Mouse (Mus musculus) lung, postnatal 14 days (tissue): ENCODE results near the gene Fbxl15.

Experiments
- DNase-seq: peaks from one replicate; pipeline ENCODE4 v3.0.0; 2021

Fbxl15 gene

DNA sequence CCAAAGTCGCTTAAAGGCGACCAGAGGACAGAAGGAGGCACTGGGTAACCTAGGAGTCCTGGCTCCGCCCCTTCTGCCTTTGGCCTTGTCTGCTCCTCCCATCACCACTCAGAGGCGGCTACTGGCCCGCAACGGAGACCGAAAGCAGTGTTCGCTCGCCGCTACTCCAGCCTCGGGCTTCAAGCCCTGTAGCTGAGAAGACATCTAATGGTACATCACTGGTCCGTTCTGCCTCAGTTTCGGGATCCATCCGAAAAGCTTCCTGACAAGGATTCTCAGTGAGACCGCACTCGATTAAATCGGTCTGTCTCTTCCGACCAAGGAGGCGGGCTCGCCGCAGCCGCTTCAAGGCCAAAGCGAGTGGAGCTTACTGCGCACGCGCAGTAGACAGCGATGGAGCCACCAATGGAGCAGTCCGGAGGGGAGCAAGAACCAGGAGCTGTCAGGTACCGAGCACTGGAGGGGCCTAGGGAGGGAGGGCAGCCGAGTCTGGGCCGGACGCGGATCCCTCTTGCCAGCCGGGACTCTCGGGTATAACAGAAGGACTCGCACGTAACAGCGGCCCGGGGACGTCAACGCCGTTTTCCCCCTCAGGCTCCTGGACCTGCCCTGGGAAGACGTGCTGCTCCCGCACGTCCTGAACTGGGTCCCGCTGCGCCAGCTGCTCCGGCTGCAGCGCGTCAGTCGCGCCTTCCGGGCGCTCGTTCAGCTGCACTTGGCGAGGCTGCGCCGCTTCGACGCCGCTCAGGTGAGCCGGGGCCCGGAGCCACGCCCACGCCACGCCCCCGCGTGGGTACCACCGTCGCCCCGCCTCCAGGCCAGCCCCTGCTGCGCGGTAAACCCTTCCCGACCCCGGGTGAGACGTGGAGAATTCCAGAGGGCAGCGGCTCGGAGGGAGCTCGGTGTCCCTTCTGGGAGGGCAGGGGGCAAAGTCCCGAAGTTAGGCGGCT is at the start of gene Fbxl15:
Gene Fbxl15, plus strand, starts transcription at position 104 of the 950 bp plus-strand sequence.
- DNase-seq, result peak; percentile 97

DNA sequence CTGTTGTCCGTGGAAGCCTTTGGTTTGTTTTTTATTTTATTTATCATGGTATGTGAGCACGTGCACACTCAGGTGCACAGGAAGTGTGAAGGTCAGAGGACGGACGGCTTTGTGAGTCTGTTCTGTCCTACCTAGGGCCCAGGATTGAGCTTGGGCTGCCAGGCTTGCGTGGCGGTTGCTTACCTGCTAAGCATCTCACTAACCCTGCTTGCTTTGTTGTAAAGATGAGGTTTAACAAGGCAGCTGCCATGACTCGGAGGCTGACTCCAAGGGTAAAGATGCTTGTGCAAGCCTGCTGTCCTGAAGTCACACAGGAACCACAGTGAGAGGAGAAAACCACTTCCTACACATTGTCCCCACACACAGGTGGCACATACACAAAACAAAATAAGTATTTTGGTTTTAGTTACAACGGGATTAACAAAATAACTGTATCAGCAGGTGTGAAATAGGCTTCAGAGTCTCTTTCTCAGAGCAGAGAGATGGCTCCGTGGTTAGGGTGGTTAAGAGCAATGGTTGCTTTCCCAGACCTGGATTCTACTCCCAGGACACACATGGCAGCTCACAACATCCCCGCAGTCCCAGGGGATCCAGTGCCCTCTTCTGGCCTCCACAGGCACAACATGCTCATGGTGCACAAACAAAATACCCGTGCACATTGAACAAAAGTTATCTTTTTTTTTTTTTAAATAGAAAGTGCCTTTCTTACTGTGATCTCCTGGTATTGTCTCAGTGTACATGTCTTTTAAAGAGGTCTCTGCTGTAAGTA is 45.7 kb upstream of the Fbxl15 start:
- DNase-seq, result no peak

DNA sequence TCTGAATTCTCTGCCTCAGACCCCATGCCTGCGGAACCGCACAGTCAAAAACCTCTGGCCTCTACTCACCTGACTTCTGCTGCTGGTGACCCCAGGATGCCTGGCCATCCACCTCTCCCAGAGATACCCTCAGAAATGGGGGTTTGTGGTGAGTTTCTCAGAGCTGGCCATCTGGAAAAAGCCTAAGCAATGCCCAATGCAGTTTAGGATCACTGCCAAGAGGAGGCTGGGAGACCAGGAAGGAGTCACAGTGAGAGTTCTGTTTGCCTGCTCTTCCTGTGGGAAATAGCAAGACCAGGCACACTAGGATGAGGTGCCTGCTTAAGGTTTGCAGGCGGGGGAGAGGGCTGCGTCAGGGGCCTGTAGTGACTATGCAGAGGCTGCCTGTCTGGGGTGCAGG is 43.3 kb upstream of the Fbxl15 start:
- no peak for DNase-seq

DNA sequence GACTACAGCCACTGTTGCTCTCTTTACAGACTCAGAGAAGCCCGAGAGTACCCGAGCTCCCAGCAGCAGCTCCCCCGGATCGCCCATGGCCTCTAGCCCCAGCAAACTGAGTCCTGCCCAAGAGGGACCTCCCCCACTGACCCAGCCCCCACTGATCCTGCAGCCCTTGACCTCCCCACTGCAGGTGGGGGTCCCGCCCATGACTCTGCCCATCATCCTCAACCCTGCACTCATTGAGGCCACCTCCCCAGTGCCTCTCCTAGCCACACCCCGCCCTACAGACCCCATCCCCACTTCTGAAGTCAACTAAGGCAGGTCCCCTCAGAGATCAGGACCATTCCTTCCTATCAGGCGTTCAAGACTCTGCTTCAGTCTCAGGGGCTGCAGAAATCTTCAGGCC is 42.4 kb upstream of the Fbxl15 start:
- DNase-seq, result no peak

DNA sequence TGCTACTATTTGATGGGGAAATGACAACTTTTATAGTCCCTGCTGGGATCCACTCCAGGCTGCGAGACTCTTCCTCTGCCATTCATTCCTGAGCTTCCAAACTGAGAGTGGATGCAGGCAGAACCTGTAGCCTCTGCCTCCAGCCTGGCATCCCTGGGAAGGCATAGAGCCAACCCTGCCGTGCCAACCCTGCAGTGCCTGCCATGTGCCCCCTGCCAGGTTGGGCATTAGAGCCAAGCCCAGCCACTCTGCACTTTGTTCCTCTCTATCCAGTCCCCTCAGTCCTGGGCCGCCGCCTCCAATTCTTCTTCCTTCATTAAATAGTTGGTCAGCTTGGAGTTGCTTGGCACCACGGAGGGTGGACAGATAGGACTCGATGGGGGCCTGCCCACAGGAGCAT is 41.9 kb upstream of the Fbxl15 start:
- DNase-seq, result no peak

DNA sequence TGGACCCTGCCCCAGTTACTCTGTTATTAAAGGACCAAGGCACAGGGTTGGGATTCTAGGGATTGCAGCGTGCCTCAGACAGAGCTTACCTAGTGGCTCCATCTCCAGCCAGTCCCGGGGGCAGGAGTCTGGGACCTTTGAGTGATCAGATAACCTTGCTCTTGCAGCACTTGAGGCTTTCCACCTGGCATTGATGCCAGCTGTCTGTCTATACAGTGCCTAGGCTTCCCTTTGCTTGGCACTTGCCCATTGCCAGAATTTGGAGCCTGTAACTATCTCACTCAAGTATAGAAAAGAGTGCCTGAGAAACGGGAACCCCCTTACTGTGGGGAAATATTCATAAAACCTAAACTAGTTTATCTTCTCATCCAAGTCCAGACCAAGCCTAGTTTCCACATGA is 41.1 kb upstream of the Fbxl15 start:
- DNase-seq, result no peak

DNA sequence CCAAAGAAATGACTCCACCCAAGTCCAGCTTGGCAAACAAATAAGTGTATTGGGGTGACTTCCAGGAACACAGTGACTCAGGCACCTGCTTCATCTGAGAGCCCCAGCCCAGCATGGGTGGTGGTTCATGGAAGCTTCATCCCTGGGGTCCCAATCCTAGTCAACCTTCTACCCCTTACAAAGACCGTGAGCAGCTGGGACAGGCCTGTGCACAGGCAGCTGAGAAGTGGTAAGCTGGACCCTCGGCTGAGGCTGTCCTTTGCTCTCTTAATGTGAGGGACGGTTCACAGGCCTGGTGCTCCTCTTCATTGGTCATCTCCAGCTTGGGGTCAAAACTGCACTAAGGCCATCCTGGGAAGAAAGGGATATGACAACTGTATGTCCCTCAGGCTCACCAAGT is 40.4 kb upstream of the Fbxl15 start:
- DNase-seq, result no peak

DNA sequence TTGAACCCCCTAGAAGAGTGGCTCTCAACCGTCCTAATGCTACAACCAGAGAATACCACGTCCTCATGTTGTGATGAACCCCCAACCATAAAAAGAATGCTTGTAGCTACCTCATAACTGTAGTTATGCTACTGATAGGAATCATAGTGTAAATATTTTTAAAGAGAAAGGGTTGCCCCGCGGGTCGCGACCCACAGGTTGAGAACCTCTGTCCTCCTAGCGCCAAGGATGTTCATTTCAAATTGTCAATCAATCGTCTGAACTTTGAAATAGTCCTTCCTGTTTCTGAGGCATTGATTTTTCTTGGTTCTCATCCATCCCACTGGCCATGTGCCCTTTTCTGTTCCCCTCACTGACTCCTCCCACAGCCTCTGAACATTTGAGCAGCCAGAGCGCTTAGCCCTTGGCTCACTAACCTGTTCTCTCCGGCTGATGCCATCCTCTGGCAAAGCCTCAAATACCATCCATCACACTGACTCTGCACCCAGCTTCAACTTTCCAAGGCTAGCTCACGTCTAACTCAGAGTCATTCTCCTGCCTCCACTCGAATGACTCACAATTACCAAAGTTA is 37.4 kb upstream of the Fbxl15 start:
- DNase-seq, result no peak

DNA sequence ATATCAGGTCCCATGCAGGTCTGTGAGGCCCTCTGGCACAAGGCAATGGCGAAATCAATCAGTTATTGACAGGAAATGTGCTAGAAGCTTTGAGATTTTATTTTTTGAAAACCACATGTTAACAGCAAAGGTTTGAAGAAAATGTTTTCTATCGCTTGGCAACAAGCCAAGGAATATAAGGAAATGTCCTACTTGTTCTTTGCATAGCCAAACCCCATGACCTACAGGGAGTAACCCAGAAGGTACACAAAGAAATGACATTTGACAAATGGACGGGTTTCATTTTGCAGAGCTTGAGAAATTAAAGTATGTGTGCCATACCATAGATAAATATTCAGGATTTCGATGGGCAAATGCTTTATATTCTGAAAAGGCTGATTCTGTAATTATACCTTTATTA is 31.0 kb upstream of the Fbxl15 start:
- no peak for DNase-seq

DNA sequence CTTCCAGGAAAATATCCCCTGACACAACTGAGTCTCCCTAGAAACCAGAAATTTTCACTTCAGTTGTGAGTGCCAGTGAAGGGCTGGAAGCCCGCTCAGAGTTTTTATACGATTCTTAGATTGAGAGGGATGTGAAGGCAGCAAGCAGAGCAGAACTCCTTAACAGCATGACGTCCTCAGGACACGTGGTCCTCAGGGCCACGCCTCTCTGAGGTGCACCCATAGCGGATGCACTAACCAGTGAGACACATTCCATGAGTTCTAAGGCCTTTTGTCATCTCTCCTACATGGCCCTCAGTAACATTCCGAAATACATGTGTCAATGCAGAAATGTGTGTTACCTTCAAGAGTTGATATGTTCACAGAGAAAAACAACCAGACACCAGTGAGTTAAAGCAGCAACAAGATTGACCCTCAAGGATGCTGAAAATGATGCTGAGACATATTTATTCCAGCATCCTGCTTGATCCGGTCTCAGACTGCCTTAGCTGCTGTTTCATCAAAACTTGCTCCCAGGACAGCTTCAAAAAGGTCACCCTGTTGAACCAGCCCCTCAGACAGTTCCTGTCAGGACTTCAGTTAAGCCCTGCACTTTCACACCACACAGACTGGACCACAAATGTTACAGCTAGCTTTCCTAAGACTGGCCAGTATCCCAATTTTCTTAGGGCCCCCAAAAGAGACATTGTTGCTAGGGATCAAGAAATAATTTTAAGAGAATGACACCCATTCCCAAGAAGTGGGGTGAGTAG is 27.5 kb upstream of the Fbxl15 start:
- DNase-seq, result no peak

DNA sequence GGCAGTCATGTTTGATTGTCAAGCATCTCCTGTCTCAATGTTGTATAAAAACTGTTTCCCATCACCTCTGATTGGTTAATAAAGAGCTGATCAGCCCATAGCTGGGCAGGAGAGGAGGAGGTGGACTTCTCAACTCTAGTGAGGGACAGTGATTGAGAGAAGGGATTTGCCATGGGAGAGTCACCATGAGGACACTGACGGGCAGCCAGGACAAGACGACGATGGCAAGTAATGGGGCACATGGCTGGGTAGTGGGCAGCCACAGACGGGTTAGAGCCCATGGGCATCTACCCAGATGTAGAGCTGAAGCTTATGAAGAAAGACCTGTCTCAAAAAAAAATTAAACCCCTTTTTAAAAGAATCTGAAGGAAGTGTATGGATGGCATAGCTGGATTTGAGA is 25.4 kb upstream of the Fbxl15 start:
- no peak for DNase-seq

DNA sequence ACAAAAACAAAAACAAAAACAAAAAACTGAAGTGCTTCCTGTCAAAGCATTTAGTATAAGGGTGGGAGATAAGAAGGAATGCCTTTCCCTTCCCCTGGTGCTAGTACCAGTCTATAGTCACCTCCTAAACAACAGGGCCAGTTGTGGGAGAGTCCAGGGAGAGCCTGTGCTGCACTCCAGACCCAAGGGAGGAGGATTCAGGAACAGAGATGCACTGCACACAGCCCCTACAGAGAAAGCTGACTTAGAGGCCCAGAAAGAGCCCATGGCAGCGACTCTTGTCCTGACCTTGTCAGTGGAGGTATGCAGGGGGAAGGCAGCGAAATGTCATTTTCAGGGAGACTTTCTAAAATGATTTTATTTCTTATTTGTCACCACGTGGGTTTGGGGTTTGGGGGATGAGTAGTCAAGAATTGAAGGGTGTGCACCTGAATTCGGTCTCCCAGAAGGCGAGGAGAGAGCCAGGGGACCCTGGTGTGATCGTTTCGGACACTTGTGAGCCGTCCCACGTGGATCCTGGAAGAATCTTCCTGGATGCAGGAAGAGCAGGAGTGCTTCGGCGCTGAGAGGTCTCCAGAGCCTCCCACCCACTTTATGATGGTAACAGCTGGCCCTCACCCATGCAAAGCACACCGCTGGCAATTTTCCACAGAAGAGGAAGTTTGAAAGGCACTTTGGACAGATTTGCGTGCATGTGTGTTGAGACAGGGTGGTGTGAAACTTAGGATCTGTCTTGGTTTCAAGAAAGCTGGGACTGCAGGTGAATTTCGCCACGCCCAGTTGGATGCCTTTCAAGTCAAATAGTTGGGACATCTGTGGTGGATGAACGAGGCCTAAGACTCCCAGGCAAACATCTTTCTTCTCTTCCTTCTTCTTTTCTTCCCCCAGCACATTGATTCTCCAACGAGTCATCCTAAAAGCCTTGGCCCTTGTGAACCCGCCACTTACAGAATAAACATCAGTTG is 24.5 kb upstream of the Fbxl15 start:
- no peak for DNase-seq

DNA sequence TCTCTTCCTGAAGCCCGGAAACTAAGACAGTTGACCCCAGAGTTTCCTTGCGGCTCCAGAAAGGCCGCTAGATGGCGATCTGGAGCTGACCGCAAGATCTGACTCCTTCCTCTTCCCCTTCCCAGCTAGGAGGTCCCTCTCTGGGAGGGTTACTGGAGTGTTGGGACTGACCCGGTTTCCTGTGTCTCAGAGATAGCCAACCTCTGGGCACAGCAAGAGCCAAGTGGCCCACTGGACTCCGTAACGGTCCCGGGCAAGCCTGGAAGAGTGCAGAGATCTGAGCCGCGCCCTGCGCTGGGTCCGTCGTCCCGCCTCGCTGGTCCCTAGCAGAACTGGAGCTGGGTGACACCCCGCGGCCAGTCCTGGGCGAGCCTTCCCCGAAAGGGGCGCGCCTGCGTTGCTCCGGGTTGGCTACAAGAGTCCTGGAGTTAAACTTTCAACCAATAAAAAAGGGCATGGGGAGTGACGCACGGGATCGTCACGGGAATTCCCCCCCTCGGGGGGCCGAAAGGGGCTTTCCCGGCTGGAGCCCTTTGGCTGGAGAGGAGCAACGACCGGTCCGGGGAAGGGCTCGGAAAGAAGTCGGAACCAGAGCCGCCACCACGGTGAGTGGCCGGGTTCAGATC is 23.7 kb upstream of the Fbxl15 start, which contains the start of gene Nfkb2:
Gene Nfkb2, plus strand, starts transcription at position 105 of the 626 bp plus-strand sequence.
- peak; percentile 95 for DNase-seq

DNA sequence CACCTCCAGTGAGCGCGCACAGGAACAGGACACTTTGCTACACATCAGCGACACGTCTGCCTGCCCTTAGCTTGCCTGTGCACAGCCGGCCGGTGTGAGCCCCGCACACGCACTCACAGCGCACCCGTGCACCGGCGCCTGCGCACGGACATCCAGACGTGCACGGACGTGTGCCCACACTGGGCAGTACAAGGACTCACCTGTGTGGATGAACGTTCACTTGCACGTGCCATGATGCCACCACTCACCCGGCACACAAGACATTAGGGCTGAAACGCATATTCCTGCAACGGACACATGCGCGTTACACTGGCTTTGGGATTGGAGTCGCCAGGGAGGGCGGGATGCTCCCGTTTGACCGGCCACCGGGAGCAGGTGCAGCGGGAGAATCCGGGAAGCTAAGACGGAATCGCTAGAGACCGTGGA is 23.1 kb upstream of the Fbxl15 start:
- no peak for DNase-seq

DNA sequence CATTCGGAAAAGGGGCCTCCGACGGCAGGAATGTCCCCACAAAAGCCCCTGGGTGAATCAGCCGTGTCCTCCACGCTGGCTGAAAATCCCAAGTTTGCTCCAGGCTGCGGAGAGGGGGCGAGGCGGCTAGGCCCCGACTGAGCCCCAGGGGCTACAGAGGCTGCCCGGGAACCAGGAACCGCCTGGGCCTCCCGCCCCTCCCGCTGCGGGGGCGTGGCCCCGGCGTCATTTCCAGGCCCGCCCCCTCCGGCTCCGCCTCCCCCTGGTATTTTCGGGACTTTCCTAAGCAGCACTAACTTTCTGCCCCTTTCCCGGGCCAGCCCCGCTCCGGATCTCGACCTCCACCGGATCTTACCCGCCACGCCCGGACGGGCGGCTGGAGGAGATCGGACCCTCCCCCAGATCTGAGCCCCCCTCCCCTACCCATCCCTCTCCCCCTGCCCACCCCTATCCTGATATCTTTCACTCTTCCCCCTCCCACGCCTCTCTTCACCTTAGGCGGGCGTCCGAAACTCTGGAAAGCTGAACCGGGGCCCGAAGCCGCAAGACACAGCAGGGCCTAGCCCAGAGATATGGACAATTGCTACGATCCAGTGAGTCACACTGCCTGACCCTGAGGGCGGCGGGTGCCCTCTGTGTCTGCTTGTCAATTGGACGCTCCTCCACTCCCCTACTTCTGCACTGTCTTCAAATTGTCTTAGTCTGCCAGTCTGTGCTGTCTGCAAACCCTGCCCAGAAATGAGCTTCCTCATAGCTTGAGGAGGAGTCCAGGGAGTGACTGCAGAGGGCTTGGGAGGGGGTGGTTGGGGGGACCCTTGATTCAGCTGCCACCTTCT is 22.3 kb upstream of the Fbxl15 start:
- peak; percentile 92 for DNase-seq

DNA sequence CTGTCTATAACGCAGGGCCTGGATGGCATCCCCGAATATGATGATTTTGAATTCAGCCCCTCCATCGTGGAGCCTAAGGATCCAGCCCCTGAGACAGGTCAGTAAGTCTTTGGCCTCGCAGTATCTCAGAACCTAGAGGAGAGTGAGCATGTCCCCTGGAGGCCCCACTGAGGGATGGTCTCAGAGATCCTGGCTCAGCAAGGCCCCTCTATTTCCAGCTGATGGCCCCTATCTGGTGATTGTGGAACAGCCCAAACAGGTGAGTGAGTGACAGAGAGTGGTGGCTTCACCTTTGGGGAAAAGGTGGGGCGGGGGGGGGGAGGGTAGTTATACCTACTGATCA is 21.7 kb upstream of the Fbxl15 start:
- no peak for DNase-seq

DNA sequence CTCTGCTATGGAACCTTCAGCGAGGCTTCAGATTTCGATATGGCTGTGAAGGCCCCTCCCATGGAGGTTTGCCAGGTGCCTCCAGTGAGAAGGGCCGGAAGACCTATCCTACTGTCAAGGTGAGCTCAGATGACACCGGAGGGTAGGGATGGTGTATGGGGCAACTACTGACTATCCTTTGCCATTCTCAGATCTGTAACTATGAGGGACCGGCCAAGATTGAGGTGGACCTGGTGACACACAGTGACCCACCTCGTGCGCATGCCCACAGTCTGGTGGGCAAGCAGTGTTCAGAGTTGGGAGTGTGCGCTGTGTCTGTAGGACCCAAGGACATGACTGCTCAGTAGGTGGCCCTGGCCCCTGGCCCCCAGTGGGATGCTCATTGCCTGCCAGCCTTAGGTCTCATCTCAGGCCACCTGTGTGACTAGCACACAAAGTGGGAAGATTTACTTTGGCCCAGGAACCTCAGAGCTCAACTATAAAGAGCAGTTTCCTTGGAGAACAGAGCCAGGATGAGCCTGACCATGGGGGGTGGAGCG is 21.2 kb upstream of the Fbxl15 start:
- DNase-seq, result no peak

DNA sequence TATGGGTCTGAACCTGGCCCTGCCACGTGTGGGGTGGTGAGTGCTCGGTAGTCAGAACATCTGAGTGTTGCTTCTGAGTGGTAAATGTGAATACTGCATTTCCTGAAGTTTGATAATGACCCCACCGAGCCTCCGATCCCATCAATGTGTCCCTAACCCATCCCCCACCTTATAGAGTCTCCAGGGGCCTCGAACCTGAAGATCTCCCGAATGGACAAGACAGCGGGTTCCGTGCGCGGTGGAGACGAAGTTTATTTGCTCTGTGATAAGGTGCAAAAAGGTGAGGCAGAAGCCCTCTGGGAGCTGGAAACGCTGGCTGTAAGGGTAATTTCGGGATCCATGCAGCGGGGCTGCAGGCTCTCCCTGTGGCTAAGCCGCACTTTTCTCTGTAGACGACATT is 20.2 kb upstream of the Fbxl15 start:
- DNase-seq, result no peak

DNA sequence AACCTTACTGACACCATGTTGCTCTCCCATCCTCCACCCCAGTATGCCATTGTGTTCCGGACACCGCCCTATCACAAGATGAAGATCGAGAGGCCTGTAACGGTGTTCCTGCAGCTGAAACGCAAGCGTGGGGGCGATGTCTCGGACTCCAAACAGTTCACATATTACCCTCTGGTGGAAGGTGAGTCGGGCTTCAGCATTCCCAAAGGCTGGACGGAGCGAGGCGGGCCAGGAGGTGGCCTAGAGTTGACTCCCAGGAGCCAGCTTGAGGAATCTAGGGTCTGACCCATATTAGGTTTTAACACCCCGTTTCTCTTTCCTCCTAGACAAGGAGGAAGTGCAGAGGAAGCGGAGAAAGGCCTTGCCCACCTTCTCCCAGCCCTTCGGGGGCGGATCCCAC is 19.7 kb upstream of the Fbxl15 start:
- no peak for DNase-seq
